Mouse (Mus musculus): ENCODE measurements at regions not wholly inside any gene's neighbourhood (a gene's known extent, or its start where the extent isn't known, plus 50 kb on each side); places are given as distances from the start of the nearest gene placed in this dataset.

DNA sequence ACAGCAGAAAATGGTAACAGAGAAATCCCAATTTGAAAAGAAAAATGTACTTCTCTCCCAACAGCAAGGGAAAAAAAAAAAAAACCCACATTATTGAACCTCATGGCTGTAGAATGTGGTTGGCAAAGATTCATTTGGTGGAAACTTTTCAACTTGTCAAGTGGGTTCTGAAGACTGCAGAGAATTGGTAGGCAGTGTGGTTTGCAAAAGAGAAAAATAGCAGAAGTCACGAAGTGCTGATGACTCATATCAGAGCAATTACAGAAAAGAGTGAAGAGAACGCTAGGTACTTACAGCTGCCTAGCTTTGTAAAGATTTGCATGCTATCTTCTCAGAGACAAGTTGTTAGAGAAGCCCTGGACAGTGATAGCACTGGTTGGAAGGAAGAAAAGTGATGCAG, 1211.6 kb downstream of the Galc start:
- H3K9me3 ChIP-seq (ENCODE audit: low read length), result no peaks in the 10 kb centered on the region
- ATAC-seq (no peak), DNase-seq (ENCODE audit: low spot score) (no peak)
- H3K36me3 ChIP-seq (ENCODE audit: insufficient read depth, low read length), result no peaks in the 10 kb centered on the region
- TF ChIP-seq CTCF (IDR thresholded peaks at IDR 0.05), result no peak
- no peak for TF ChIP-seq EP300 (IDR thresholded peaks at IDR 0.05)
- H3K4me2 ChIP-seq (replicated peaks; ENCODE audit: low read depth, low read length), result no peak overlapping the region
- 65% methylated on average over 2 of the region's 2 CpGs for WGBS
- no peaks in the 10 kb centered on the region for H3K4me1 ChIP-seq (ENCODE audit: insufficient read depth, low read depth, low read length)
- H3K27ac ChIP-seq (ENCODE audit: low read length), result no peak overlapping the region
- H3K4me3 ChIP-seq (ENCODE audit: low read depth, low read length), result no peak overlapping the region
- H3K9ac ChIP-seq (replicated peaks; ENCODE audit: low read depth), result no peak overlapping the region
- H3K27me3 ChIP-seq (replicated peaks; ENCODE audit: insufficient read depth, low read length), result no peaks in the 10 kb centered on the region

Data from lung, postnatal 0 days (tissue).